Comparison of ENCODE assay signal across 8 mouse cellular contexts in genomic region chr7:46639692-46640031, GRCm38 (mm10). TPM values are rescaled to one million over a fixed set of nuclear protein-coding genes. Genes with fewer than 3 reads are reported as not detected.
DNase-seq lines count a peak whose midpoint lies in the region; ATAC-seq and TF ChIP-seq lines count a peak whose summit lies in the region.

Gene Sergef, minus strand, starts transcription at chr7:46639807.

- peak within 1 kb of the TSS; percentile 100 for H3K4me2 ChIP-seq in intestine, postnatal 0 days (replicated peaks; ENCODE audit: low read depth)
- H3K4me2 ChIP-seq in limb, embryonic 11.5 days (ENCODE audit: low read depth, severe bottlenecking) = peak within 1 kb of the TSS; percentile 92
- peak within 1 kb of the TSS; percentile 79 for H3K4me2 ChIP-seq in midbrain, embryonic 14.5 days (ENCODE audit: low read length)

- peaks cover 19% of the 10 kb centered on the region for H3K4me1 ChIP-seq in embryonic facial prominence, embryonic 10.5 days
- 0 out of 2 replicates have a peak, but pooled peaks cover 4% of the 10 kb centered on the region for H3K4me1 ChIP-seq in intestine, postnatal 0 days (replicated peaks; ENCODE audit: control insufficient read depth, insufficient read depth, low read length)
- H3K4me1 ChIP-seq in limb, embryonic 11.5 days (ENCODE audit: control insufficient read depth, insufficient read depth, low read length) = peaks cover 6% of the 10 kb centered on the region; the same call in 1 of the 2 replicates
- H3K4me1 ChIP-seq in midbrain, embryonic 14.5 days (ENCODE audit: control insufficient read depth, insufficient read depth, low read length) = 0 out of 2 replicates have a peak, but pooled peaks cover 3% of the 10 kb centered on the region

- WGBS in embryonic facial prominence, embryonic 10.5 days = under 1% methylated on average over 30 of the region's 30 CpGs
- WGBS in intestine, postnatal 0 days = 0% methylated on average over 28 of the region's 30 CpGs
- 0% methylated on average over 29 of the region's 30 CpGs for WGBS in limb, embryonic 11.5 days
- WGBS in midbrain, embryonic 14.5 days = under 1% methylated on average over 30 of the region's 30 CpGs

- peak within 1 kb of the TSS; percentile 71 for H3K9ac ChIP-seq in intestine, postnatal 0 days (ENCODE audit: low read depth, low read length)
- H3K9ac ChIP-seq in limb, embryonic 11.5 days (ENCODE audit: low read length) = peak within 1 kb of the TSS; percentile 71
- peak within 1 kb of the TSS; percentile 76 for H3K9ac ChIP-seq in midbrain, embryonic 14.5 days (replicated peaks; ENCODE audit: low read length)

- TF ChIP-seq CTCF in intestine, postnatal 0 days (IDR thresholded peaks at IDR 0.05; ENCODE audit: low read depth) = no peak

- H3K4me3 ChIP-seq in embryonic facial prominence, embryonic 10.5 days = peak within 1 kb of the TSS; percentile 80
- H3K4me3 ChIP-seq in intestine, postnatal 0 days (ENCODE audit: low read depth, low read length) = peak within 1 kb of the TSS; percentile 83
- peak within 1 kb of the TSS; percentile 67 for H3K4me3 ChIP-seq in limb, embryonic 11.5 days (ENCODE audit: low read depth, low read length)
- H3K4me3 ChIP-seq in midbrain, embryonic 14.5 days (replicated peaks; ENCODE audit: low read depth, low read length) = peak within 1 kb of the TSS; percentile 63

- no peaks in the 10 kb centered on the region; the same call in 1 of the 2 replicates for H3K36me3 ChIP-seq in embryonic facial prominence, embryonic 10.5 days (replicated peaks)
- 0 out of 2 replicates have a peak, but pooled peaks cover 4% of the 10 kb centered on the region for H3K36me3 ChIP-seq in intestine, postnatal 0 days (ENCODE audit: control insufficient read depth, insufficient read depth)
- no peaks in the 10 kb centered on the region for H3K36me3 ChIP-seq in limb, embryonic 11.5 days (ENCODE audit: control insufficient read depth, insufficient read depth, low read length)
- H3K36me3 ChIP-seq in midbrain, embryonic 14.5 days (ENCODE audit: control insufficient read depth, insufficient read depth, low read length) = peaks cover 3% of the 10 kb centered on the region; the same call in 1 of the 2 replicates

- DNase-seq in 3134 (ENCODE audit: extremely low read depth, insufficient read length, low spot score) = peak; percentile 92
- peak; percentile 94 for DNase-seq in adrenal gland, postnatal 10 days
- DNase-seq in embryonic facial prominence, embryonic 10.5 days (ENCODE audit: low spot score) = peak; percentile 94
- DNase-seq in gonadal fat pad, adult 2 months (ENCODE audit: low read depth) = peak; percentile 23
- DNase-seq in limb, embryonic 11.5 days (ENCODE audit: low spot score) = peak; percentile 89
- peak; percentile 93 for DNase-seq in midbrain, embryonic 14.5 days
- DNase-seq in spleen, adult 18-20 months = peak; percentile 83 to 88

- H3K27me3 ChIP-seq in embryonic facial prominence, embryonic 10.5 days (replicated peaks; ENCODE audit: low read depth, poor library complexity, severe bottlenecking) = peaks cover 18% of the 10 kb centered on the region
- H3K27me3 ChIP-seq in intestine, postnatal 0 days (replicated peaks; ENCODE audit: control insufficient read depth, insufficient read depth, low read length) = no peaks in the 10 kb centered on the region
- H3K27me3 ChIP-seq in limb, embryonic 11.5 days (ENCODE audit: control insufficient read depth, insufficient read depth, low read length) = no peaks in the 10 kb centered on the region
- H3K27me3 ChIP-seq in midbrain, embryonic 14.5 days (ENCODE audit: control insufficient read depth, insufficient read depth, low read length) = no peaks in the 10 kb centered on the region

- ATAC-seq in intestine, postnatal 0 days = peak; percentile 88
- peak; percentile 90 for ATAC-seq in limb, embryonic 11.5 days (ENCODE audit: insufficient number of reproducible peaks, low FRiP score, low TSS enrichment, low read depth)
- peak; percentile 95 for ATAC-seq in midbrain, embryonic 14.5 days (ENCODE audit: low FRiP score, low TSS enrichment)

- no peaks in the 10 kb centered on the region for H3K9me3 ChIP-seq in embryonic facial prominence, embryonic 10.5 days
- no peaks in the 10 kb centered on the region for H3K9me3 ChIP-seq in intestine, postnatal 0 days (ENCODE audit: control insufficient read depth)
- H3K9me3 ChIP-seq in limb, embryonic 11.5 days (ENCODE audit: control insufficient read depth, low read length) = no peaks in the 10 kb centered on the region
- no peaks in the 10 kb centered on the region for H3K9me3 ChIP-seq in midbrain, embryonic 14.5 days (ENCODE audit: control insufficient read depth, low read length)

- peak within 1 kb of the TSS; percentile 90 for H3K27ac ChIP-seq in embryonic facial prominence, embryonic 10.5 days (replicated peaks)
- H3K27ac ChIP-seq in intestine, postnatal 0 days (ENCODE audit: low read depth, low read length) = no peak within 1 kb of the TSS
- H3K27ac ChIP-seq in limb, embryonic 11.5 days (replicated peaks; ENCODE audit: low read depth, low read length) = no peak within 1 kb of the TSS
- H3K27ac ChIP-seq in midbrain, embryonic 14.5 days (replicated peaks; ENCODE audit: low read depth, low read length) = peak within 1 kb of the TSS; percentile 81

RNA-seq across cellular contexts. Expression of gene Sergef, which starts in this region (rescaled TPM):
- 10 to 100 TPM in 1 of 2 experiments, 1 to 10 TPM in 1; 9.7 to 14.4 TPM for total RNA-seq in adrenal gland, postnatal 10 days (2021)
- polyA plus RNA-seq in embryonic facial prominence, embryonic 10.5 days (2016; fragmentation: Nextera tagmentation; extraction: Ambion mirVana) = 12.7 and 13.4 TPM in 2 replicates
- 6.9 and 10.8 TPM in 2 replicates for polyA plus RNA-seq in gonadal fat pad, adult 2 months (2012; rRNA removed)
- polyA plus RNA-seq in intestine, postnatal 0 days (2015; fragmentation: Nextera tagmentation; extraction: Ambion mirVana) = 7.5 TPM in 2 replicates
- 11.1 and 13.2 TPM in 2 replicates for polyA plus RNA-seq in limb, embryonic 11.5 days (2014; fragmentation: Nextera tagmentation; extraction: Ambion mirVana)
- 31.1 and 36.5 TPM in 2 replicates for polyA plus RNA-seq in midbrain, embryonic 14.5 days (2014; fragmentation: Nextera tagmentation; extraction: Ambion mirVana)

Comparison
In these comparisons a context has a peak if more than half of its experiments do, and no peak if none do; other contexts are left out.
1. DNase-seq: peak in every context shown above with its lines; median percentile 94 in adrenal gland, postnatal 10 days; 94 in embryonic facial prominence, embryonic 10.5 days; 93 in midbrain, embryonic 14.5 days; 92 in 3134; 89 in limb, embryonic 11.5 days; 86 in spleen, adult 18-20 months; 23 in gonadal fat pad, adult 2 months.
2. H3K27ac ChIP-seq: peak in embryonic facial prominence, embryonic 10.5 days (single experiment) and midbrain, embryonic 14.5 days (single experiment); none in intestine, postnatal 0 days (single experiment) and limb, embryonic 11.5 days (single experiment).
3. Peak in every context shown above with its lines, with median percentiles within 50 percentile points of each other: H3K4me3 ChIP-seq, ATAC-seq, H3K4me2 ChIP-seq and H3K9ac ChIP-seq.